Mouse (Mus musculus): ENCODE measurements at regions not wholly inside any gene's neighbourhood (a gene's known extent, or its start where the extent isn't known, plus 50 kb on each side); places are given as distances from the start of the nearest gene placed in this dataset.
"Not testable (repeated sequence)": the region's sequence is repeated elsewhere in the genome, so short reads cannot be mapped to it uniquely, and the experiment has no call there.

DNA sequence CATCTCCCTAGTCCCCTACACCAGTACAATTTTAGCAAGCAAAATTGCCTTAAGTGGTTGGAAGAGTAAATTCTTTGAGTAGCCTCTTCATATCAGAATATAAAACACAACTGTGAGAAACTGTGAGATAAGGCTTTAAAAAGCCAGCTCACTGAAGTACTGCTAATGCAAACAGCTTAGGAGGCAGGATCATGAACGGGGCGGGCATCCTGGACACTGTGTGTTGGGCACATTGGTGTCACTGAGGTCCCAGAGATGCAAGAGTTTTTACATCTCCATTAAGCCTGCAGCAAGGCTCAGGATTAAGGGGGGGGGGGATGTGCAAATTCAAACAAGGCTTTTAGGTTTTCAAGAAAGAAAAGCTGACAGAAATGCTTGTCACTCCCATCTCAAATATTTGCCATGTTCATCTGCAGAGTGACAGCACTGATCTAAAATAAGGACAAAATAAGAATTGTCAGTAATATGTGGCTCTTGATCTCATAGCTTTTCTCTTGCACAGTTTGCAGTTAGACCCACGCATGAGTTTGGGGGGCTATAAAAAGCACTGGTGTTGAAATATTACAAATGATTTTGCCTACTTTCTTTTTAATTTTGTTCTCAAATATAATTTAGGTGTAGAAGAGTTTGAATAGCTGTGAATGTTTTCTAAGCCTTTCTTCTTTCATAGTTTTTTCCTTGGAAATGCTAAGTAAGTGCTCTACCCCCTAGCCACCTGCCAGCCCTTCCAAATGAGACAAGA, 156.2 kb downstream of the Enc1 start:
- peak; percentile 63 for DNase-seq (ENCODE audit: low read depth, low spot score)

DNA sequence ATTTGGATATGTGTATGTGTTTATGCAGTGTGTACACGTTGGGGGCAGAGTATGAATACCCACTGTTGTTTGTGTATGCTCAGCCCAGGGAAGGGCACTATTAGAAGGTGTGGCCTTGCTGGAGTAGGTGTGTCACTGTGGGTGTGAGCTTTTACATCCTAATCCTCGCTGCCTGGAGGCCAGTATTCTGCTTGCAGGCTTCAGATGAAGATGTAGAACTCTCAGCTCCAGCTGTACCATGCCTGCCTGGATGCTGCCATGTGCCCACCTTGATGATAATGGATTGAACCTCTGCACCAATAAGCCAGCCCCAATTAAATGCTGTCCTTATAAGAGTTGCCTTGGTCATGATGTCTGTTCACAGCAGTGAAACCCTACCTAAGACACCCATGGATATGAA, 155.4 kb downstream of the Enc1 start:
- not testable (repeated sequence) for DNase-seq (ENCODE audit: low read depth, low spot score)

DNA sequence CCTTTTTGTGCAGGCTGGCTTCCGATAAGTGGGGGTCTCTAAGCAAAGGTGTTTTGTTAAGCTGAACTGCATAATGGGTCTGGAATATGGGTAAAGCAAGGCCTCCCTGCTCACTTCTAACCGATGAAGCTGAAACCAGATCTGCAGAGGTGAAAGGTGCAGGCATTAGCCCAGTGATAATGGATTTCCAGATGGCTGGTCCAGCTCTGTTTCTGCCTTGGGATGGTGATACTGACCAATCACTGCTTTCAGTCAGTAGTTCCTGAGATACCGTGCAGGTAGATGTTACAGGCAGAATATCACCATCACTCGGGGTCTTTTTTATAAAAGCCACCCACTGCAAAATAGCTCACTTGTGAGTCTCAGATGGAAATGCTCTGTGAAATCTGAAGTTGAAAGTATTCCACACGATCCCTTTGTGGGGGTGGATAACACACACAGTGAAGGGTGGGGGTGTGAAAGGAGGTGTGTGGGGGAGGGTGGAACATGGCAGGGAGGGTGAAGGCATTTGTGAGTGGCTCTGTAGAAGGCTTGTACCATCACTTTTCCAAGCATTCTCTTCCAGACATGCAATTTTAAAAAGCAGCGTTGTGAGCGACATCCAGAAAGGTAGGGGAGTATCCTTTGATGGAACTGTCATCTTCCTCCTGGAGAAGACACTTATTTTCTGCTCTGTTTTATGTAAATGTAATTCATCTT, 154.0 kb downstream of the Enc1 start:
- DNase-seq (ENCODE audit: low read depth, low spot score), result peak; percentile 66

DNA sequence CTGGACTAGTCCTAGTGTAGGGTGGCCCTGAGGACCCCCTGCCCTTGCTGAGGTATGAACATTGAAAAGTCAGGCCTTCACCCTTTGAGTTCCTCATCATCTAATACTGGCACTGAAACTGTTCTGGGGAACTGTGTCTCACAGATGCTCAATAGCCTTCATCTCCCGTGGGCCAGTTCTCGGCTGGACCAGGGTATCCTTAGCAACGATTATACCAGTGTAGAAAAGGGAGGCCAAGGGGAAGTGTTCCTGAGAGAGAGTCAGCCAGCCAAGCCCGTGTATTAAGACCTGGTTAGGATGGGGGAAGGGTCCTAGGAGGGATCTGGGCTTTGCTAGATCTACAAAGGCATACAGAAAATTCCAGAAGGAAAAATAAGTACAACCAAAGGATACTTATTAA, 153.2 kb downstream of the Enc1 start:
- DNase-seq (ENCODE audit: low read depth, low spot score), result no peak

DNA sequence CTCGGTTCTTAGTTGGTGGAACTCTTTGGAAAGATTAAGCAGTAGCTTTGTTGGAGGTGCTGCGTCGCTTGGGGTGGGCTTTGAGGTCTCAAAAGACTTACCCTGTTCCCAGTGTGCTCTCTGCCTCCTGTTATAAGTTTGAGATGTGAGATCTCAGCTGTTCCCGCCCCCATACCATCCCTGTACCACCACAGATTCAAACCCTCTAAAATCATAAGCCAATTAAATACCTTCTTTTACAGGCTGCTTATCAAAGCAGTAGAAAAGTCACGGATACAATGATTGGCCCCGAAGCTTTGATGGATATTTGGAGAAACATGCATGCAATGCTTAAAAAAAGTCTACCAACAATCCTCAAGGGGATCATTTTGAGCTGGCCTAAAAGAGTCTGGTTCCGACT, 152.6 kb downstream of the Enc1 start:
- DNase-seq (ENCODE audit: low read depth, low spot score), result peak; percentile 46

DNA sequence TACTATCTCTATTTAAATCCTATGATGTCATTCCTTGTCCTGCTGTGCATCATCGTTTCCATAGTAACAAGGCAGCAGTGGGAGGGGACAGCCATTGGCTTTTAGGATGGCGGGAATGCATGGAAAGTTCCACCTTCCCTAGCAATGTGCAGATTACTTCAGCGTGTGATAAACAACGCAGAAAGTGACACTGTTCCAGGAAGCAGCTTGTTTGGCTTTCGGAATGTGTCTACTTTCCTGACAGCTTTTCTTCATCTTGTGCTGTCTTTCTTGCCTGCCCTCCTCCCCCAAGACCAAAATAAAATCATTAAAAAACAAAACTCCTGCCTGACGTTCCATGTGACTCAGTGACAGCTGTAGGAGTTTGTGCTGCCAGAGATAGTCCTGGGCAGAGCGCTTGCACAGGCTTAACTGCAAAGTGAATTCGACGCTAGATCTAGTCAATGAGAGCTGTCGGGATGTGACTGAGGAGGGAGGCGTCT, 149.6 kb downstream of the Enc1 start:
- DNase-seq (ENCODE audit: low read depth, low spot score), result peak; percentile 92

DNA sequence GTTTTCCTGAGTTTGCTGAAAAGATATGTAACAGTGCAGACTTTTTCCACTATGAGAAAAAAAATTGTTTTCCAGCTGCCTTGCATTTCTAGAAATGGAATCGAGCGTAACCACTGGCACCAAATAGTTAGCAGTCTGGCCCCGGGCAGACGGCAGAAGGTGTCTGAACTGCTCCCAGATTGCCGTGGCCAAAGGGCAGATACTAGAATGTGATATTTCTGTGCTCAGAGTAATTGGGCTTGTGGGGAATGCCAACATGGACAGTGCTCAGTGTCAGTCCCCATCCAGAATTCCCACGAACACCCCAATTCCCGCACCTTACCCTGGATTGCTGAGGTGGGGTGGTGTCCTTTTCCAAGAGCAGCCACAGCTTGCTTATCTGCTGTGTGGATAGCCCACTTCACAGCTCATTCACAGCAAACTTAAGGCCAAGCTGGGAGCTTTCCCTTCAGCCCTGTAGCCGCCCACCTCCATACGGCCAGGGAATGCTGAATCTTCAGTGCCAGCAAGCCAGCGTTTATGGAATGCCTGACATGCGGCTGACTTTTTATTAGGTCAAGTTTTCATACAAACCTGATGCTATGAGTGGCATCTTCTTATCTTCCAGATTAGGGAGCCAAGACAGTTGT, 148.1 kb downstream of the Enc1 start:
- DNase-seq (ENCODE audit: low read depth, low spot score), result peak; percentile 61

DNA sequence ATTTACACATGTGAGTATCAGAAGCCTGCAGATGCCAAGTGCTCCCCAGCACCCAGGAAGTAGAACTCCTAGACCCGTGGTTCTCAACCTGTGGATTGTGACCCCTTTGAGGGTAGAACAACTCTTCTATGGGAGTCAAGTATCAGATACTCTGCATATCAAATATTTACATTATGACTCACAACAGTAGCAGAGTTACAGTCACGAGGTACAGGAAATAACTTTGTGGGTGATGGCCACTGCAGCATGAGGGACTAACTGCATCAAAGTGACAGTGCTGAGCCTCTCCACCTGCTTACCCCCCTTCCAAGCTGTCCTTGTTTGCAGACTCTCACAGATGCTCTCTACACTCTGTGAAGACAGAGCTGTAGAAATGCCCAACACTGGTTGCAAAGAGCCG, 145.6 kb downstream of the Enc1 start:
- DNase-seq (ENCODE audit: low read depth, low spot score), result peak; percentile 57

DNA sequence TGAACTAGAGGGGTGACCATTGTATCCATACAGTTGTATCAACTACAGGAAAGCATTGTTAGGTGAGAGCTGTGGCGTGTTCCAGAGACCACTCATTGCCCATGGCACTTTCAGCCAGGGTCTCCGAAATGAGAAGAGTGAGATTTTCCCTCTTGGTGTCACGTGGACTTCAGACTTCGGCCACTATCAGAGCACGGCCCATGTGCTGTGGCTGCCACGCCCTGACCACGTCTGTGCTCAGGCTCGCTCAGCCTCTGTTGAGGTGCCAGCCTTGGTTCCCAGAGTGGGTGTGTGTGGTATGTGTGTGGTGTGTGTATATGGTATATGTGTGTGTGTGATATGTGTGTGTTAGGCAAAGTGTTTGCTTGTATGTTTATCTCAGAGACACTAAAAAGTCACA, 144.6 kb downstream of the Enc1 start:
- no peak for DNase-seq (ENCODE audit: low read depth, low spot score)

DNA sequence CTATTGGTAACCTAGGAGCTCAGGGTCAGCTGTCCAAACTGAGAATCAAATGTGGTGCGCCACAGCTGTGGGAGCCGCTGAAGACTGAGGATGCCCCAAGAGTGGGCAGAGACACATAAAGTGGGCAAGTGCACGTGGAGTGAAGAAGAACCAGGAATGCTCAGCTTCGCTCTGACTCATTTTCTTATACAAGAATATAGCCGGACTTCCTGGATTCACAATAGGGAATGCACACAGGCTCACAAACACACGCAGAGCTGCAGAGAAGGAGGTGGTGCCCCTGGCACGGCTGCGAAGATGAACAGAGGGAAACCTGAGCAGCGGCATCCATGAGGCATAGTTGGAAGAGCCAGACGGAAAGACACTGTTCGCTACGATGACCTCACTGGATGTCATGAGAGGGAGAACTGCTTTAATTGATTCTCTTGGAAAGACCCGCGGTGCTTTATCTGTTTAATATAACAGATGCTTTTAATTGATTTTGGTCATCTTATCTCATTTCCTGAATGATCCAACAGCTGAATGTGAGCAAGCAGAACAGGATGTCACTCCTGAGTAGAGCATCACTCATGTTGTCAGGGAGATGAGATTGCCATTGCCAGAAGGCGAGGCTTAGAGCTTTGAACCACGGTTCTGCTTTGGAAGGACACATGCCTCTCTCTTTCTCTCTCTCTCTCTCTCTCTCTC, 143.3 kb downstream of the Enc1 start:
- no peak for DNase-seq (ENCODE audit: low read depth, low spot score)

DNA sequence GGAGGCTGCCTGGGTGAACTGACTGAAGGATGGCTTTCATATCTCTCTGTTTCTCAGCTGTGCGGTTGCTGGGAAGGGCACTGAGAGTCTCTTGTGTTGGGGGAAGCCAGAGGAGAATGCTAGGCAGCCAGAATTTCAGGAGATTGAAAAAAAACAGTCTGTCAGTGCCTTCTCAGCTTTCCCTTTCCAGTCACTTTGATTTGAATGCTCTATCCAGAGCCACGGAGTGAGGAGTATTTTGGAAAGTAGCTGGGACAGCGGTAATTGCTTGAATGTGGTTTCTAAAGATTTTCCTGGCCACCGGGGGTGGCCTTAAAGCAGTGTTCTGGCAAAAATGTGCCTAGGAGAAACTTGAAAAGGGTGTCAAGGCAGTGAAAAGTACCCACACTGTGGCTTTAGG, 142.4 kb downstream of the Enc1 start:
- peak; percentile 41 for DNase-seq (ENCODE audit: low read depth, low spot score)

DNA sequence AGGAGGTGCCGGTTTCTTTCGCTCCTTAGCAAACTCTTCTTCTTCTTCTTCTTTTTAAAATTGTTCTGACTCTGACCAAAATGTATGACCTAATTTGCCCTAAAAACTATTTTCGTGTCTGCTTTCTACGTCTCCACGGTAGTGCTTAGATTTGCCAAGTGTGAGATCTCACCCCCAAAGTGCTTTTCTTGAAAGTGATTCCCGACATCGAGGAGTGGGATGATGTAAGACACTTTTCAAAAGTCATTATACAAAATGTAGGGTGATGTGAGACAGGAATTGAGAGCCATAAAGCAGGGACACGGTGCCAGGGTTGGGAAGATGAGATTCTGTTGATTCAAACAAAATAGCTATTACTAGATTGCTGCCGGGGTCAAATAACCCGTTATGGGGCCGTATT, 139.5 kb downstream of the Enc1 start:
- DNase-seq (ENCODE audit: low read depth, low spot score), result no peak

DNA sequence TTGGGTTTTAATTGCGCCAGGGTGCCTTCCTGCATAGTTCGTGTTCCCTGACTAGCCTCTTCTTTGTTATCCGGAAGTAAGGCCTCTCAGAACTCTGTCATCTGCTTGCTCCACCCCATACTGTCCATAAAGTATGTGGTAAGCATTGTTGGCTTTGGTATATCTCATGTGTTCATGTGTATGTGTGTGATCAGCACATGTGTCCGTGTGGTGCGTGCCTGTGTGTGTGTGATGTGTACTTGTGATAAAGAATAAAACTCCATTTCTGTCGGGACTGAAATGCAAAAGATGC, 135.3 kb downstream of the Enc1 start:
- no peak for DNase-seq (ENCODE audit: low read depth, low spot score)

DNA sequence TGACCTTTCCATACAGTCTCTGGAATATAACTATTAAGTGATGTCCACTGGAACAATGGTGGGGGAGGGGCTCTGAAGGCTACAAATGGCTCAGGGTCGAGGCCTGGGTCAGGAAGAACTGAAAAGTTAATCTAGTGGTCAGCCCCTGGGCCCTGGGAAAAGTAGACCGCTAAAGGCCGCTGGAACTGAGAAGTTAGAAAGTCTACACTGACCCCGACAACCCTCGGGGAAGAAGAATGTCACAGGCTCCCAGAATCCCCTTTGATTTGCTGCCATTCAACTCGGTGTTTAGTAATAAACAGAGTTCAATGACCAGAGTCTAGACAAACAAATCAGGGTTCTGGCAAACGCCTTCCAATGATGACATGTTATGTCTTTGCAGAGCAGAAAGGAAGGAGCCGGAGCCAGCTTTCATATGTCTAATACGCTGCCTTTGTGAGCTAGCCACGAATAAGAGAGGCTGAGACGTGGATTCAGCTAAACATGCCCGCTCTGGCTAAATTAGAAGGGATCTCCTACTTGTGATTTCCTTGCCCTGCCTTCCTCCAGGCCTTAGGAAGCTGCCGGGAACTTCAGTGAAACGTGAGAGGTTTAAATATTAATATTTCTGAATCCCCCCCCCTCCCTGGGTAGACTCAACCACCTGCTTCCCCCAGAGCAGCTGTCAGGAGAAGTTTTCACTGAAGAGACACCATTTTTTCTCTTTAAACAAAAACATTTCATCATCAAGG, 134.8 kb downstream of the Enc1 start:
- DNase-seq (ENCODE audit: low read depth, low spot score), result no peak

DNA sequence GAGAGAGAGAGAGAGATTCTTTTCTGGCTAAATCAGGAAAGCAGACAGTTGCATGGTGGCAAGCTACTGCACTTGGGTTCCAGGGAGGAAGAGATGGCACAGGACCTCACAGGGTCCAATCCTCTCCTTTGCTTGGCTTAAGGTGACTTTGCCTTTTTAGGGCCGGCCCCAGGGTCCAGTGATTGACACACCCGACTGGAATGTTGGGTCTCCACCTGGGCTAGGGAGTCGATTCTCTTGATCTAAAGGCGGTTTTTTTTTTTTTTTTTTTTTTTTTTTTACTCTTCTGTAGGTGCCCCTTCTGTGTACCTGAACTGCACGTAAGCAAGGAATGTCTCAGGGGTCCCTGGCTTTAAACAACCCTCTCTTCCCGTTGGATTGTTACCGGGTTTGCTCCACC, 131.4 kb downstream of the Enc1 start:
- no peak for DNase-seq (ENCODE audit: low read depth, low spot score)

DNA sequence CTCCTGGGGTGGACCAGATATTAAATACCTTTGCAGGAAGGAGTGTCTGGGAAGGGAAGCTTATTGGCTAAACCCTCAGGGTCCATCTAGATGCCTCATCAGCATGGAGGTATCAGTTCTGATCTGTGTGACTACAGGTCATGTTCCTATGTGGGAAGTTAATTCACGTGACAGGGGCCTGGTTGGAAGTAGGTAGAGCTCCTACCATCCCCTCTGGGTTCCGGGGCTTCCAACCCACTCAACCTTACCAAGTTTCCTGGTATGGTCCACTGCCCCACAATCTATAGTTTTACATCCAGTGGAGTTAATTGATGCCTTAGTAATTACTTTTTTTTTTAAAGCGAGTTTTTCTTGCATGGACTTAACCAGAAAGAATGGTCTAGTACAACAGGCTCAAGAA, 130.3 kb downstream of the Enc1 start:
- DNase-seq (ENCODE audit: low read depth, low spot score), result no peak

DNA sequence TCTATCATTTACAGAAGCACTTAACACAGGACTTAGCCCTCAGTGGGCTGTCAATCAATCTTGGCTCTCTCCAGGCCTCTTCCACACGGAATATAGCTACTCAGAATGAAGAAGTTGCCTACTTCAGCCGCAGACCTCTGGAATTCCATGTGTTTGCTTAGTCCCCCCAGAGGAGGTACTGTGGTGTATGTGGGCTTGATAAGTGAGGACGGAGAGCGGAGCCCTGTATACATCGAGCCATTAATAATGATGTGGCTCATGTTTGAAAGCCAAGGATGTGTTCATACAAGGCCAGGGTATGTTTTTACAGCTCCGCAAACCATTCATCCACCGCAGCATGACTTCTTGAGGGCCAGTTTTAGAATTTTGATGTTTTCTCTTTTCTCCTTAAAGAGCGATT, 125.8 kb downstream of the Enc1 start:
- no peak for DNase-seq (ENCODE audit: low read depth, low spot score)

DNA sequence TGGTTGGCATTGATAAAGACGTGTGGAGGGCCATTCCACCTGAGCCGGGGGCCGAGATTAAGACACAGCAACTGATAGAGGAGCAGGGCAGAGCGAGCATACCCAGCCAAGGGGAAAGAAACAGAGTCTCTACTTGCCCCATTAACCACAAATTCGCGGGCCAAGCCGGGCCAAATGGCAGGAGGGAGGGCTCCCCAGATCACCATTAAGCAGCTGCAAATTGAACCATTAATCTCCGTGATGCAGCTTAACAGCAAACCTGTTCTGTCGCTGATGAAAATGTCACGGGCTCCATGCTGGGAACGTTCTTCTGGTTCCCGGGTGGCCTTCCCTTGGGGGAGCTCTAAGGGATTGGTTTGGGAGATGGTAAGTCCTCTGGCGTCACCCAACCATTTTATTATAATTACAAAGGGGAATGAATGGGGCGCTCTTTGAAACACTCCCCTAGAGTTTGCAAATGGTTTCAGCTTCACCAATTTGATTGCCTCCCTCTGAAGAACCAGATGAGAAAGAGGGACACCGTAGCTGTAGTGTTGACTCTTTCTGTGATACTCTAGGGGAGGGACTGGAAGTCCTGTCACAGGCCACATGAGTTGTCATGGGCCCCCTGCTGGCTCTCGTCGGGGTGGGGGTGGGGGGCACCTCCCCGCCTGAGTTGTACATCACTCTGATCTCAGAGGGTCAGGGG, 124.8 kb downstream of the Enc1 start:
- no peak for DNase-seq (ENCODE audit: low read depth, low spot score)

DNA sequence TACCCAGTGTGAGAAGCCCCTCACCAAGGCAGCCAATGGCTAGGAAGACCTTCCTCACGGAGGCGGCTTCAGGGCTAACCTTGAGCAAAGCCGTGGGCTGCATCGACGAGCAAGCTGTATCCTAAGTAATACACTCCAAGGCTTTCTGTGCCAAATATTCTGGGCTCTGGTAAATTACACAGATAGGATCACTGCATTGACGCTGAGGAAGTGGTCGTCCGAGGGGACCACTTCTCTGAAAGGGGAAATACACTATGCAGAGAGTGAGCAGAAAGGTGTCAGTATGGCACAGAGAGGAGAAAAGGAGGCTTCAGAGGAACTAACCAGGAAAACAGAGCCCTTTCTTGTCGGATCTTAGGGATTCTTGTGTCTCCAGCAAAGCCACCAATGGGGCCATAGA, 124.1 kb downstream of the Enc1 start:
- DNase-seq (ENCODE audit: low read depth, low spot score), result no peak

DNA sequence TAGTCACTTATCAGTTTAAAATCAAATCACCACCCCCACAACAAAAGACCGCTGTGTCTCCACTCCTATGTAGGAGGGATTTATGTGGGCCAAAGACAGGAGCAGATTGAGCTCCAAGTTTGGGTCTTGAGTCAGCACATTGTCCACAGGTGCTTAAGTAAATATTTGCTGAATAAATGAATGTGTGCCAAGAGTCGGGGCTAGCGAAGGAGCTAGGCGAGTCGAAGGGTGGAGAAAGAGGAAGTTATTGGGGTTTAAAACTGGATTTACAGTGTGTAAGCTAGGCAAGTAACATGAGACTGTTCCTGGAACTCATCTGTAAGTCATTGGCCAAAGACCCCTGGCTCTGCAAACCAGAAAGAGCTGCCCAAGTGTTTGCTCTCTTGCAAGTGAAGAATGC, 122.9 kb downstream of the Enc1 start:
- no peak for DNase-seq (ENCODE audit: low read depth, low spot score)

DNA sequence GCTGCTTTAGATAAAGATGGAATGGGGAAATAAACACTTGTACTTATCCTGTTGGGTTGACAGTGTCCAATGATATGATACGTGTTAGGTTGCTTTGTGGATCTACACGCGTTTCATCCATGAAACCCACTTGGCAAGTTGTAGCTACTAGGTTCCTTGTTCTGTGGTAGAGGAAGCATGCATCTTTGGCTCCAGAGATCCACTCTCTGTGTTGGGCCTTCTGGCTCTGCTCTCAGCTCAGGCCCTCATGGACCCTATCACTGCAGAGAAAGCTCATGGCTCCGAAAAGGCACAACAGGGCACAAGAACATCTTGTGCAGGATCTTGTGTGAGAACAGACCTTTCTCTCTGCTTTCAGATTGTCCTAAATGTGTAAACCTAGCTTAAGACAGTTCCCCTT, 122.3 kb downstream of the Enc1 start:
- no peak for DNase-seq (ENCODE audit: low read depth, low spot score)

Data from brain, adult 2 months (tissue).